Comparison of ENCODE assay signal across 8 mouse cellular contexts in the genomic region with DNA sequence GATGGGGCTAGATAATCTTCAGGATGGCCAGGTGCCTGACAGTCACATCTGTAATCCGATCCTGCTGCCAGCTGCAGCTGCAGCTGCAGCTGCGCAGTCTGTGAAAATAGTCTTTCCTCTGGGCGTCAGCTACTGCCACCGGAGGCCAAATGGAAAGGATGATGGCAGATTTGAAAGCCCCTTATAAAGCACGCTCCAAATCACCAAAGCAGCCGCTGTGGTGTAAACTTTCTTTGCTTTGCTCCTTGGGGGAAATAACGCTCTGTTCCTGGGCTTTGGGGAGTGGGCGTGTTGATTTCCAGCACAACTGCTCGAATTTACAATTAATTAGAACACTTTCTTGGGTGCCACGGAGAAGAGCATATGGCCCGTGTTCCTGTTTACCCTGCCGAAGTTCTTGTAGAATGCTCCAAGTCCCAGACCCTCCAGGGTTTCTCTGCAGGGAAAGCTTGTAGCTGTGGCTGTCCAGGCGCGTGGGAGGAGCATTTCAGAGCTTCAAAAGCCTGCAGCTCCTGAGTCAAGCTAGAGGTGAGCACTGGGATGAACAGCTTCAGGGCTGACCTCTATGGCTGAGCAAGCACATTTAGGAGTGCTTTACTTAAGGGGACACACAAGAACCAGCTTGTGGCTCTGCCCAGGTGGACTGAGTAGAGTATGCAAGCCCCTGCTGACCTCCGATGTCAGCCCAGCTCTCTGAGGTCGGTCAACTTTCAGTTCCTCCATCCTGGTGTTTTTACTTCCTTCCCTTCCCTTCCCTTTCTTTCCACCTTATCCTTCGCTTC.
A peak's percentile ranks its signal among the peaks of the same experiment; 100 is the strongest.
DNase-seq lines count a peak whose midpoint lies in the region; ATAC-seq and TF ChIP-seq lines count a peak whose summit lies in the region.

No protein-coding gene starts in this region.

- peak overlapping the region; percentile 40 for H3K4me2 ChIP-seq in lung, postnatal 0 days (replicated peaks; ENCODE audit: low read depth, low read length)

- no peaks in the 10 kb centered on the region for H3K27me3 ChIP-seq in lung, postnatal 0 days (replicated peaks; ENCODE audit: insufficient read depth, low read length)

- DNase-seq in cerebellum, adult 18-20 months, result peak; percentile 33 to 51
- DNase-seq in lung, postnatal 0 days (ENCODE audit: low spot score), result peak; percentile 21
- no peak for DNase-seq in lung, postnatal 36 days
- peak; percentile 7 for DNase-seq in liver
- DNase-seq in retina, embryonic 14.5 days (ENCODE audit: low spot score), result peak; percentile 58
- no peak for DNase-seq in Muller cell, postnatal 12 days (ENCODE audit: inconsistent ontology term)

- peak overlapping the region; percentile 8; the same call in 1 of the 2 replicates for H3K4me3 ChIP-seq in lung, postnatal 0 days (ENCODE audit: low read depth, low read length)

- TF ChIP-seq CTCF in lung, postnatal 0 days (IDR thresholded peaks at IDR 0.05), result no peak

- WGBS in lung, postnatal 0 days, result 7% methylated on average over 17 of the region's 17 CpGs

- no peak for ATAC-seq in cerebellum, adult (ENCODE audit: insufficient number of reproducible peaks, low FRiP score, low TSS enrichment)
- ATAC-seq in lung, postnatal 0 days, result no peak
- ATAC-seq in granulocyte monocyte progenitor cell, adult 5-6 weeks (replicated peaks; ENCODE audit: poor library complexity, severe bottlenecking), result peak; percentile 82

- no peak overlapping the region for H3K9ac ChIP-seq in lung, postnatal 0 days (replicated peaks; ENCODE audit: low read depth)

- 0 out of 2 replicates have a peak, but pooled peaks cover 5% of the 10 kb centered on the region for H3K4me1 ChIP-seq in lung, postnatal 0 days (ENCODE audit: insufficient read depth, low read depth, low read length)

- H3K36me3 ChIP-seq in lung, postnatal 0 days (ENCODE audit: insufficient read depth, low read length), result no peaks in the 10 kb centered on the region

- H3K9me3 ChIP-seq in lung, postnatal 0 days (ENCODE audit: low read length), result no peaks in the 10 kb centered on the region

- TF ChIP-seq EP300 in lung, postnatal 0 days (IDR thresholded peaks at IDR 0.05), result no peak

- H3K27ac ChIP-seq in lung, postnatal 0 days (ENCODE audit: low read length), result no peak overlapping the region

Comparison
In these comparisons a context has a peak if more than half of its experiments do, and no peak if none do; other contexts are left out.
1. DNase-seq: peak in cerebellum, adult 18-20 months (2 of 2), lung, postnatal 0 days (single experiment), liver (single experiment) and retina, embryonic 14.5 days (single experiment); none in lung, postnatal 36 days (single experiment) and Muller cell, postnatal 12 days (single experiment).